Mouse (Mus musculus): ENCODE data around the gene Bin2. TPM values are rescaled to one million over a fixed set of nuclear protein-coding genes. Genes with fewer than 3 reads are reported as not detected.

The Bin2 gene
- polyA plus RNA-seq, 1 experiment from 2014 or later, result 2.4 TPM

DNA sequence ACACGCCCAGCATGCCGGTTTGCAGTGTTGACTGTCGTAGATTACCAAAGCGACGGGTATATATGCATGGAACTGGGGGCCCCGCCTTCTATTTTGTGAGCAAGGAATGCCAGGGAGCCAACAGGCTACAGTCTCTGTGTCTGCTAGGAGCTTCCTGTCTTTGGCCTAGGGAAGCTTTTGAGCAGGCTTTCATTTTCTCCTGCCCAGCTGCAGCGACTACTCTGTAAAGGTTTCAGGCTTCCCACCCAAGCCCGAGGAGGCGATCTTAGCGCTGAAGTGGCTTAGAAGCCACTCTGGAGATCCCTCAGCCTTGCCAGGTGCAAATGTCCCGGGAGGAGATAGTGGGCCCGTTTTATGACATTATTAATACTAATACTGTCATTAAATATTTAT lies 70.5 kb downstream of the Bin2 start:
- Histone ChIP-seq H3K9ac (peak overlapping the region; percentile 86), H3K27me3 (peaks cover 27% of the 10 kb centered on the region), H3K4me2 (replicated peaks) (peak overlapping the region; percentile 96), H3K4me3 (peak overlapping the region; percentile 83), H3K27ac (no peak overlapping the region), H3K4me1 (peaks cover 7% of the 10 kb centered on the region; the same call in 1 of the 2 replicates), H3K9me3 (no peaks in the 10 kb centered on the region; the same call in 1 of the 2 replicates), H3K36me3 (no peaks in the 10 kb centered on the region)
- no peak for ATAC-seq (ENCODE audit: insufficient number of reproducible peaks, insufficient read depth, low FRiP score, low TSS enrichment)
- WGBS, result 2% methylated on average over 12 of the region's 12 CpGs

DNA sequence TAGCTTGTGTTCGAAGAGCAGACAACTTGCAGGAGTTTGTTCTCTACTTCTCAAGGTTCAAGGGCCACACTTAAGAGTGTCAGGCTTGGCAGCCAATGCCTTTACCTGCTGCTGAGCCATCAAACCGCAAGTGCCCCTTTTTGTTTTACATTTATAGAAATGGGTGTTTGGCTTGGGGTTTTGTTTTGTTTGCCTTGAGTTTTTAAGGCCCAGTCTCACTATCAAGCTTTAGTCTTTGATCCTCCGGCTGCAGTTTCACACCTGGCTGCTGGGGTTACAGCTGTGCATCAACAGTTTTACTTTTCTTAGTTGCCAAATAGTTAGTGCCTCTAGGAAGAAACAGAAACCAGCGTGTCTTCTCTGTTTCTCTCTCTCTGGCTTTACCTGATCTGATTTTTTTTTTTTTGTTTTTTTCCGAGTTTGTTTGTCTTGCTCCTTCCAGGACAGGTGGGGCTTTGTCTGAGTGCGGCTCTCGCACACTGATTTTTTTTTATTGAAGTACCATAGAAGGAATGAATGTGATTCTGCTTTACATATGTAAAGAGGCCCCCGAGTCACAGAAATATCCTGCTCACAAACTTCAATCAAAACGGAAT lies 71.0 kb downstream of the Bin2 start:
- H3K9me3 ChIP-seq, result no peaks in the 10 kb centered on the region; the same call in 1 of the 2 replicates
- no peak overlapping the region for H3K27ac ChIP-seq
- H3K36me3 ChIP-seq, result no peaks in the 10 kb centered on the region
- WGBS, result 28% methylated on average over 9 of the region's 9 CpGs
- H3K4me3 ChIP-seq, result peak overlapping the region; percentile 83
- peaks cover 25% of the 10 kb centered on the region for H3K27me3 ChIP-seq
- peak overlapping the region; percentile 96 for H3K4me2 ChIP-seq (replicated peaks)
- peaks cover 7% of the 10 kb centered on the region; the same call in 1 of the 2 replicates for H3K4me1 ChIP-seq
- no peak overlapping the region for H3K9ac ChIP-seq
- ATAC-seq (ENCODE audit: insufficient number of reproducible peaks, insufficient read depth, low FRiP score, low TSS enrichment), result no peak

DNA sequence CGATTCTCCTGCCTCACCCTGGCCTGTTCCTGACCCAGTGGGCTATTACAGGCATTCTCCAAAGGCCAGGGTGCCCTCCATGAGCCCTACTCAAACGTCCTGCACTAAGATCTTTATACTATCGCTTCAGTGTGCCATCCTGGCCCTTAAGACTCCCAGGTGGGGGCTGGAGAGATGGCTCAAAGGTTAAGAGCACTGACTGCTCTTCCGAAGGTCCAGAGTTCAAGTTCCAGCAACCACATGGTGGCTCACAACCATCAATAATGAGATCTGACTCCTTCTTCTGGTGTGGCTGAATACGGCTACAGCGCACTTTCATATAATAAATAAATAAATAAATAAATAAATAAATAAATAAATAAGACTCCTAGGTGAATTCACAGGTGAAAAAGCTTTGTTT lies 76.5 kb downstream of the Bin2 start:
- Histone ChIP-seq H3K9me3 (no peaks in the 10 kb centered on the region; the same call in 1 of the 2 replicates), H3K27ac (no peak overlapping the region), H3K27me3 (no peaks in the 10 kb centered on the region), H3K4me3 (no peak overlapping the region), H3K36me3 (no peaks in the 10 kb centered on the region), H3K9ac (no peak overlapping the region), H3K4me2 (replicated peaks) (no peak overlapping the region), H3K4me1 (no peaks in the 10 kb centered on the region)
- WGBS, result 74% methylated on average over 6 of the region's 6 CpGs
- ATAC-seq (ENCODE audit: insufficient number of reproducible peaks, insufficient read depth, low FRiP score, low TSS enrichment), result no peak

Small RNA genes within 50 kb of the gene (microRNA-seq; reads per million reads assigned to microRNA genes)
- gene Mir6961, result not detected

Other genes starting within 250 kb of the Bin2 start
- 0.12 and 0.14 TPM in 2 replicates for gene Gm5475, start 247.4 kb downstream of the Bin2 start, polyA plus RNA-seq (2016; fragmentation: Nextera tagmentation; extraction: Ambion mirVana)
- 22.3 and 23.0 TPM in 2 replicates for gene Slc11a2, start 244.5 kb downstream of the Bin2 start, polyA plus RNA-seq (2016; fragmentation: Nextera tagmentation; extraction: Ambion mirVana)
- 35.3 and 37.3 TPM in 2 replicates for gene Letmd1, start 200.5 kb downstream of the Bin2 start, polyA plus RNA-seq (2016; fragmentation: Nextera tagmentation; extraction: Ambion mirVana)
- 32.8 and 34.9 TPM in 2 replicates for gene Csrnp2, start 174.1 kb downstream of the Bin2 start, polyA plus RNA-seq (2016; fragmentation: Nextera tagmentation; extraction: Ambion mirVana)
- gene Tfcp2, start 117.5 kb downstream of the Bin2 start, polyA plus RNA-seq (2016; fragmentation: Nextera tagmentation; extraction: Ambion mirVana), result 42.7 and 43.7 TPM in 2 replicates
- gene Pou6f1, start 69.6 kb downstream of the Bin2 start, polyA plus RNA-seq (2016; fragmentation: Nextera tagmentation; extraction: Ambion mirVana), result 9.0 and 11.3 TPM in 2 replicates
- 124 and 130 TPM in 2 replicates for gene Dazap2, start 54.2 kb downstream of the Bin2 start, polyA plus RNA-seq (2016; fragmentation: Nextera tagmentation; extraction: Ambion mirVana)
- gene Smagp, start 32.6 kb downstream of the Bin2 start, polyA plus RNA-seq (2016; fragmentation: Nextera tagmentation; extraction: Ambion mirVana), result 5.9 and 7.2 TPM in 2 replicates
- gene Cela1, start 18.4 kb upstream of the Bin2 start, polyA plus RNA-seq (2016; fragmentation: Nextera tagmentation; extraction: Ambion mirVana), result 1.1 and 2.4 TPM in 2 replicates
- gene Galnt6, start 59.8 kb upstream of the Bin2 start, polyA plus RNA-seq (2016; fragmentation: Nextera tagmentation; extraction: Ambion mirVana), result 0.39 and 0.40 TPM in 2 replicates
- gene Slc4a8, start 92.2 kb upstream of the Bin2 start, polyA plus RNA-seq (2016; fragmentation: Nextera tagmentation; extraction: Ambion mirVana), result 7.3 and 8.4 TPM in 2 replicates
- gene Scn8a, start 200.3 kb upstream of the Bin2 start, polyA plus RNA-seq (2016; fragmentation: Nextera tagmentation; extraction: Ambion mirVana), result 10.7 and 11.7 TPM in 2 replicates

All from embryonic facial prominence, embryonic 12.5 days (tissue).